Mouse (Mus musculus) retina, embryonic 14.5 days (tissue): ENCODE data around the gene Utp11.

Source experiments
- DNase-seq: peaks from one replicate; pipeline ENCODE4 v3.0.0-alpha.2; 2015; ENCODE audit warnings: low spot score

Utp11 gene

GRCm38 (mm10) chr4:124704797-124705474, 11.5 kb upstream of the Utp11 start:
- DNase-seq = peak; percentile 22

GRCm38 (mm10) chr4:124703881-124704796, 10.7 kb upstream of the Utp11 start:
- peak; percentile 31 for DNase-seq

DNA sequence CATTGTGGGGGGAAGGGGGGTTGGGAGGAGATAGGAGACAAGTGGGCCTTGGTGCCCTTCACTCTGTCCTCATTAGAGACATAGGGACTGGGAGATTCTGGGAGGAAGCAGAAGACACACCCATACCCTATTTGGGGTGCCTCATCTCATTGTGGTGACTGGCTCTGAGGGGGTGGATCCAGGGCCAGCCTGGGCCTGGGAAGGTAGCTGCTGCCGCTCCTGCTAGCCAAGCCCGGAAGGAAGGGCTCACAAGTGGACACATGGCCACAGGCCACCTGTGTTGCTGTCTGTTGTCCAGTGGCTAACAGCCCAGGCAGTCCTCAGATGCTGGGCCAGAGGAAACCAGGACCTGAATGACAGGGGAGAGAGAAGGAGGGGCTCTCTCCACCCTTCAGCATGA, 10.0 kb upstream of the Utp11 start:
- DNase-seq = no peak

DNA sequence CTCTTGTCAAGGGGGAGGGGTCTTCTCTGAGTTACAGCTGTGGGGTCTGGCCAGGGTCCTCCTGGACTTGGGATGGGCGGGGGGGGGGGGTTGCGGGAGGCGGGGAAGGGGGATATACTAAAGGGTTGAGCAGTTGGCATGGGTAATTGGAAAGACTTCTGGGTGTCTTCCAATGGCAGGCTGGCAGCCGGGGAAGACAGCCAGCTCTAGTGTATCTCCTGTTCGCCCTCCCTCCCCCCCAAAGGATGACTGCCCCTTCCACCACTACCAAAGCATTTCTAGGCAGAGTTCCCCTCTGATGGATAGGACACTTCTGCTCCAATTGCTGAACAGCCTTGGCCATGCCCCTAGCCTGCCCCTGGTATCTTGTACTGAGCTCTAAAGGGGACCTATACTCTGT, 8.5 kb upstream of the Utp11 start:
- no peak for DNase-seq

DNA sequence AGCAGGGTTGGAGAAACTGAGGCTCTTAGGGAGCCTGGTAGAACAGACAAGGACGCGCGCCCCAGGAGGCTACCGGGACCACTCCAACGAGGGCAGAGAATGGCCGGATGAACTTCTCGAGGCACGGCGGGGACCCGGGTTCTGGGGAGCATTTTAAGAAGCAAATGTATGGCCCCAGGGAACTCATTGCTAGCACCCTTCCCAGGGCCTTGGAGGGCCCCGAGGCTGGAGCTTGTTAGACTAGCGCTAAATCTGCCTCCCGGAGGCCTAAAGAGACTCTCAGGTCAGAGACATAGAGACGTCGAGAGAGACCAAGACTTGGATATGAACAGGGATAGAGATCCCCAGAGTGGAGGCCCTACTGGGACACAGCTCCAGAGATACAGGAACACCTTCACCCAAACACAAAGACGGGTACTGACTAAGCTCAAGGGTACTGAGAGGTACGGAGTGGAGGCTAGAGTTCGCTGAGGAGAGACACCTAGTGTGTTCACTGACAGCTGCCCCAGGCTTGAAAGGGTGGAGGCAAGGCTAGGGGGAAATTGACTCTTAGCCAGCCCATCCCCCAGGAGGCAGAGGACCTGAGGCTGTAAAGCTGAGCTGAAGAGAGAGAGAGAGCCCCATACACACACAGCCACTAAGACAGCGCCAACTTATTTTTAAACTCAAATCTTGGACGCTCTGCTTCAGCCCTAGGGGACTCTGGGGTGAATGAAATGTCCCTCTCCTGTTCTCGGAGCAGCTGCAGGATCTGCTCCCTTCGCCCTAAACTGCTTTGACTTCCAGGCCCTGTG, 7.8 kb upstream of the Utp11 start:
- peak; percentile 23 for DNase-seq

GRCm38 (mm10) chr4:124700248-124700971, 7.0 kb upstream of the Utp11 start, which contains the start of gene Fhl3:
Gene Fhl3 (plus strand): TSS chr4:124700701.
- DNase-seq = peak; percentile 58

GRCm38 (mm10) chr4:124699791-124700190, 6.4 kb upstream of the Utp11 start:
- DNase-seq = no peak

DNA sequence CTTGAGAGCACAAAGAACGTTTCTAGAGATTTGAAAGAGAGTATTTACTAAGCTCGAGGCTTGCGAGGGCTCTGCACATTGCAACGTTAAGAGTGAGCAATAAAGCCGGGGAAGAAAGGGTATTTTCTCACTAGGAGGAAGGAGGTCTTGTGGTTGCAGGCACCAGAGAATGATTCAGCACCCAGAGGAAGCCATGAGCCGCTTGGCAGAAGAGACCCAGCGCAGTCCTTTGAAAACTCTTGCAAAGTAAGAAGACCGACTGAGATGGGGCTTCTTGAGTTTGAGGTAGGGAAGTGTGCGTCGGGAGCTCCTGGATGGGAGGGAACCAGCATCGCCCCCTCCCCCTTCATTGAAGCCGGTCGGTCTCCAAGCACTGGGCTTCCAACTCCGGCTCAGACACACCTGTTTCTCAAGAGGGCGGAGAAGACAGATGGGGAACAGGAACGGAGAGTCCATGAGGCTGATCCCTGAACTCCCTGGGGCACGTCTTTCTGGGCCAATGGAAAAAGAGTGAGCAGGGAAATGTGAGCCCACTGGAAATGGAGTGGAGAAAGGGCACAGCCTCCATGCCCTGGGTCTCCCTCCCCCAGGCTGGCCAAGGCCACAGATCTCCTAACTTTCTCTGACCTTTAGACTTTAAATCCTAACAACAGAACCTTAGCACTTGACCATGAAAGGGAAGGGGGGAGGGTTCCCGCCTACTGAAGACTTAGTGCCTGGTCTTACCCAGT, 2.6 kb upstream of the Utp11 start:
- DNase-seq = no peak

DNA sequence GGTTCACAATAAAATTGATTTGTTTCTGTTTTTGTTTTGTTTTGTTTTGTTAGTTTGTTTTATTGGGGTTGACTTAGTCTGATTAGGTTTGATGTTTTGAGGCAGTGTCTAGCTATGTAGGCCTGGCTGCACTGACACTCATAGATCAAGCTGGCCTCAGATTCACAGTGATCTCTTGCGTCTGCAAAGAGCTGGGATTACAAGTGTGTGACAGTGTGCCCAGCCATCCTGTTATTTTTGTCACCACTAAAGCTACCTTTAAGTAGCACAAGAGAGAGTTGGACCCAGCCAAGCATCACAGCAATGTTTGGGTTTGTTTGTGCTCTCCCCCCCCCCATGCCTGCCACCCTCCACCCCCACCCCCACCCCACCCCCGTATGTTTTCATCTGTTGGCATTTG, 1.2 kb upstream of the Utp11 start:
- no peak for DNase-seq

DNA sequence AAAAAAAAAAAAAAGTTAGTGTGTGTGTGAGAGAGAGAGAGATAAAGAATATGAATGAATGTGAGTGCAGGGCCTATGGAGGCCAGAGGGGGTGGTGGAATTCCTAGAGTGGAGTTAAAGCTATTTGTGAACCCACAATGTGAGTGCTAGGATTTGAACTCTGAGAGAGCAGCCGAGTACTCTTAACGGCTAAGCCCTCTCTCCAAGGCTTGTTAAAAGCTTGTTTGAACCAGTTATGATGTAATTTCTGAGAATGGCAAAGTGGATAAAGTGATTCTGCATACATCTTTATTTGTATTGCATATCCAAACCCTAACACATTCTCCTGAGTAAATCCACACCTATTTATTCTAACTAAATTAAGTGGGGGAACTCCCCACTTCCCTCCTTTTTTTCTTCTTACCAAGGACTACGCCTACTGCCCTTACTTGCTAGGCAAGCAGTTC, 961 bp downstream of the Utp11 start:
- no peak for DNase-seq

DNA sequence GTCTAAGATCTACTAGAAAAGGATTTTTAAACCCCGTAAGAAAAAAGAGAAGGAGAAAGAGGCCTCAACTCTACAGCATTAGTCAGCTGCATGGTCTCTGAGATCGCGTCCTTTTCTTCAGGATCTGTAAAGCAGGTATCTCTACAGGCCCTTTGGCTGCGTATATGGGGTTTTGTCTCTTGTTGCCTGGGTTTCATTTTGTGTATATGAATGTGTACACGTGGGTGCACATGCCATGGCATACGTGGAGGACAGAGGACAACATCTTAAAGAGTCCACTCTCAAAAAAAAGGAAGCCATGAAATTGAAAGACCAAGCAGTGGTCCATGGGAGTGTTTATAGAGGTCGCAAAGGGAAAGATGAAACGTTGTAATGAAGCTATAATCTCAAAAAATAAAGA, 1.9 kb downstream of the Utp11 start:
- DNase-seq = no peak

DNA sequence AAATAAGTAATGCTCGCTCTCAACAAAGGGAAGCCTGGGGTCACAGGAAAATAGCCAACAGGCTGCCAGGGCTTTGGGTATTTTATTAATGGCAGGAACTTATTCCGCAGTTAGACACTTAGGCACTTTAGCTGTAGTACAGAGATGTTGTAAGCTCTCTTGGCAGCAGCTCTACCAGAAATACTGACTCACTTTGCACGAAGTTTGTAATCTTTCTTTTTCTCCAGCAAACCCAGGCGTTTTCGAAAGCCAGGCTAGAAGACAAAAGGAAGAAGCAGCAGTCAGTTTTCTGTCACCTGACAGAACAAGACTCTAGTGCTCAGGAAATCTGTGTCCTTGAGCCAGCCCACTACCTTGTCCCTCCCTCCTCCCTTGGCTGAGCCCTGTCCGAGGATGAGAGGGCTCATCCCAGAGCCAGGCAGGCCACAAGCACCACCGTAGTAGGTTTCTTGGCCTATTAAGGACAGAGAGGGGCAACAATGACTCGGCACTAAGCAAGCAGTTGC, 7.5 kb downstream of the Utp11 start:
- no peak for DNase-seq

DNA sequence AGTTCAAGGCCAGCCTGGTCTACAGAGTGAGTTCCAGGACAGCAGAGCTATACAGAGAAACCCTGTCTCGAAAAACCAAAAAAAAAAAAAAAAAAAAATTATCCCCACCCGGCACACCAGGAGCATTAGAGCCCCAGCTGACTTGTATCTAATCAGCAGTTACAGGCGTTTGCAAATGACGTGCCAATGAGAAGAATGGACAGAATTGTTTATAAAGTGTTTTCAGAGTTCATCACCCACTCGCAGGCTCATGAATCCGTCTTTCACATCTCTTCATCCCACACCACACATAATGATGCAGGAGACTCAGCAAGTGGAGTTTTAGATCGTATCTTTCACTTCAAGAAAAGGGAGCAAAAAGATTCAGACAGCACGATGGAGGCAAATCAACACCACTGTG, 7.9 kb downstream of the Utp11 start:
- DNase-seq = no peak

DNA sequence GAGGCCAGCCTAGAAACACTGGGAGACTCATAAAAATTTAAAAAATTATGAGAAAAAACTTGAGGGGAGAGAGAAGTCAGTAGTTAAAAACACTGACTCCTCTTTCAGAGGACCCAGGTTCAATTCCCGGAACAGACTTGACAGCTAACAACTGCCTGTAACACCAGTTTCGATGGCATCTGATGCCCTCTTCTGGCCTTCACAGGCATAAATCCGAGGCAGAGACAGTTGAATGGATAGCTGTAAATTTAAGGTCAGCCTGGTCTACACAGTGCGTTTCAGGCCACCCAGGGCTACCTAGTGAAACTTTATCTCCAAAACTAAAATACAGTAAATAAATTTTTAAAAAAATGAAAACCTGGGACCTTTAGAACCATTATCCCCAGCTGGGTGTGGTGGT, 8.4 kb downstream of the Utp11 start:
- DNase-seq = no peak

- no peak for DNase-seq
Observed at GRCm38 (mm10) chr4:124683474-124683873, 9.9 kb downstream of the Utp11 start.

GRCm38 (mm10) chr4:124682270-124682669, 11.1 kb downstream of the Utp11 start:
- DNase-seq = peak; percentile 65

- no peak for DNase-seq
Observed at GRCm38 (mm10) chr4:124675958-124676357, 17.4 kb downstream of the Utp11 start.

GRCm38 (mm10) chr4:124675037-124675436, 18.4 kb downstream of the Utp11 start:
- peak; percentile 95 for DNase-seq

GRCm38 (mm10) chr4:124674334-124675032, 18.9 kb downstream of the Utp11 start:
- no peak for DNase-seq
